Mouse (Mus musculus) adrenal gland, adult 8-10 months (tissue): Measurements from ENCODE around the gene Ranbp9. TPM values are rescaled to one million over a fixed set of nuclear protein-coding genes. Genes with fewer than 3 reads are reported as not detected.

Source experiments
- DNase-seq: peaks from one replicate; pipeline ENCODE4 v3.0.0; 2022
- total RNA-seq, 4 experiments: library from RNA; stranded (reverse); gene quantifications; 2 replicates each; pipeline ENCODE4 v1.2.4; 2022

The Ranbp9 gene
- total RNA-seq, 4 experiments from 2014 or later: 55.1 to 70.8 (median 61.1) TPM

GRCm38 (mm10) chr13:43447721-43448120 is 33.4 kb downstream of the Ranbp9 start:
- no peak for DNase-seq

- no peak for DNase-seq
Observed at GRCm38 (mm10) chr13:43445754-43446153, 35.3 kb downstream of the Ranbp9 start.

GRCm38 (mm10) chr13:43444717-43445116 is 36.4 kb downstream of the Ranbp9 start:
- DNase-seq: no peak

GRCm38 (mm10) chr13:43443706-43444105 is 37.4 kb downstream of the Ranbp9 start:
- no peak for DNase-seq

- no peak for DNase-seq
Observed at GRCm38 (mm10) chr13:43442551-43442950, 38.5 kb downstream of the Ranbp9 start.

GRCm38 (mm10) chr13:43440376-43440775 is 40.7 kb downstream of the Ranbp9 start:
- no peak for DNase-seq

GRCm38 (mm10) chr13:43433395-43433794 is 47.7 kb downstream of the Ranbp9 start:
- no peak for DNase-seq

- DNase-seq: no peak
Observed at GRCm38 (mm10) chr13:43428436-43428835, 52.6 kb downstream of the Ranbp9 start.

GRCm38 (mm10) chr13:43415249-43415648 is 65.8 kb downstream of the Ranbp9 start:
- no peak for DNase-seq

GRCm38 (mm10) chr13:43413611-43414010 is 67.5 kb downstream of the Ranbp9 start:
- DNase-seq: no peak

- DNase-seq: no peak
Observed at GRCm38 (mm10) chr13:43412311-43412710, 68.8 kb downstream of the Ranbp9 start.

GRCm38 (mm10) chr13:43399576-43399975 is 81.5 kb downstream of the Ranbp9 start:
- no peak for DNase-seq

GRCm38 (mm10) chr13:43398297-43399080 is 82.6 kb downstream of the Ranbp9 start, which contains the start of gene Nol7:
TSS of gene Nol7 (plus strand) at chr13:43398390.
- DNase-seq: peak; percentile 85

GRCm38 (mm10) chr13:43397700-43398296 is 83.3 kb downstream of the Ranbp9 start:
- no peak for DNase-seq

- no peak for DNase-seq
Observed at GRCm38 (mm10) chr13:43385321-43385720, 95.8 kb downstream of the Ranbp9 start.

- DNase-seq: no peak
Observed at GRCm38 (mm10) chr13:43379989-43380388, 101.1 kb downstream of the Ranbp9 start.

- no peak for DNase-seq
Observed at GRCm38 (mm10) chr13:43374918-43375432, 106.1 kb downstream of the Ranbp9 start.

- DNase-seq: no peak
Observed at GRCm38 (mm10) chr13:43374205-43374604, 106.9 kb downstream of the Ranbp9 start.

- DNase-seq: no peak
Observed at GRCm38 (mm10) chr13:43372892-43373291, 108.2 kb downstream of the Ranbp9 start.

- DNase-seq: no peak
Observed at GRCm38 (mm10) chr13:43370063-43370462, 111.0 kb downstream of the Ranbp9 start.

GRCm38 (mm10) chr13:43365825-43366184 is 115.3 kb downstream of the Ranbp9 start:
- DNase-seq: no peak

- DNase-seq: peak; percentile 85
Observed at GRCm38 (mm10) chr13:43364985-43365824, 115.9 kb downstream of the Ranbp9 start, which contains the start of gene Sirt5. TSS of gene Sirt5 (plus strand) at chr13:43365496.

- no peak for DNase-seq
Observed at GRCm38 (mm10) chr13:43362353-43362752, 118.7 kb downstream of the Ranbp9 start.
